Mouse (Mus musculus): ENCODE data around the gene Abcb1b.
"Not testable (repeated sequence)": the region's sequence is repeated elsewhere in the genome, so short reads cannot be mapped to it uniquely, and the experiment has no call there.

The Abcb1b gene

GRCm38 (mm10) chr5:8797987-8798751 is at the start of gene Abcb1b:
Gene Abcb1b (plus strand): TSS chr5:8798147.
- peak; percentile 58 for DNase-seq

- DNase-seq, result no peak
Measured at GRCm38 (mm10) chr5:8772866-8773265, 25.1 kb upstream of the Abcb1b start.

GRCm38 (mm10) chr5:8778311-8778710 is 19.6 kb upstream of the Abcb1b start:
- DNase-seq, result no peak

GRCm38 (mm10) chr5:8778751-8779150 is 19.2 kb upstream of the Abcb1b start:
- DNase-seq, result no peak

- peak; percentile 20 for DNase-seq
Measured at GRCm38 (mm10) chr5:8792281-8792680, 5.7 kb upstream of the Abcb1b start.

- no peak for DNase-seq
Measured at GRCm38 (mm10) chr5:8798752-8799115, 787 bp downstream of the Abcb1b start.

- no peak for DNase-seq
Measured at GRCm38 (mm10) chr5:8805742-8806141, 7.8 kb downstream of the Abcb1b start.

GRCm38 (mm10) chr5:8807137-8808004 is 9.4 kb downstream of the Abcb1b start:
- no peak for DNase-seq

- DNase-seq, result no peak
Measured at GRCm38 (mm10) chr5:8813872-8814271, 15.9 kb downstream of the Abcb1b start.

GRCm38 (mm10) chr5:8819635-8820591 is 22.0 kb downstream of the Abcb1b start:
- DNase-seq, result no peak

- DNase-seq, result not testable (repeated sequence)
Measured at GRCm38 (mm10) chr5:8820592-8821104, 22.7 kb downstream of the Abcb1b start.

GRCm38 (mm10) chr5:8838661-8839438 is 40.9 kb downstream of the Abcb1b start:
- no peak for DNase-seq

GRCm38 (mm10) chr5:8839651-8840050 is 41.7 kb downstream of the Abcb1b start:
- no peak for DNase-seq

GRCm38 (mm10) chr5:8840887-8841286 is 42.9 kb downstream of the Abcb1b start:
- DNase-seq, result peak; percentile 68

- DNase-seq, result no peak
Measured at GRCm38 (mm10) chr5:8842815-8843214, 44.9 kb downstream of the Abcb1b start.

- DNase-seq, result not testable (repeated sequence)
Measured at GRCm38 (mm10) chr5:8848607-8849575, 50.9 kb downstream of the Abcb1b start.

GRCm38 (mm10) chr5:8850851-8851250 is 52.9 kb downstream of the Abcb1b start:
- no peak for DNase-seq

GRCm38 (mm10) chr5:8857201-8857600 is 59.3 kb downstream of the Abcb1b start:
- DNase-seq, result no peak

- no peak for DNase-seq
Measured at GRCm38 (mm10) chr5:8861811-8862210, 63.9 kb downstream of the Abcb1b start.

- no peak for DNase-seq
Measured at GRCm38 (mm10) chr5:8863580-8864337, 65.8 kb downstream of the Abcb1b start.
